Mouse (Mus musculus) hindlimb bud, embryonic 11.5 days (tissue): Measurements from ENCODE around the gene Cacna2d4.
"Not testable (repeated sequence)": the region's sequence is repeated elsewhere in the genome, so short reads cannot be mapped to it uniquely, and the experiment has no call there.

Source experiments
- DNase-seq: peaks from one replicate; pipeline ENCODE4 v3.0.0-alpha.2; 2012; ENCODE audit warnings: low read depth, low spot score; ENCODE audit errors: extremely low spot score

Cacna2d4 gene

GRCm38 (mm10) chr6:119236241-119236640, at the start of gene Cacna2d4:
TSS of gene Cacna2d4 (plus strand) at chr6:119236526.
- no peak for DNase-seq

GRCm38 (mm10) chr6:119186658-119187057, 49.7 kb upstream of the Cacna2d4 start:
- no peak for DNase-seq

GRCm38 (mm10) chr6:119187631-119188030, 48.7 kb upstream of the Cacna2d4 start:
- DNase-seq: no peak

GRCm38 (mm10) chr6:119191478-119191877, 44.8 kb upstream of the Cacna2d4 start:
- no peak for DNase-seq

- no peak for DNase-seq
Observed at GRCm38 (mm10) chr6:119193571-119194154, 42.7 kb upstream of the Cacna2d4 start.

GRCm38 (mm10) chr6:119194161-119194560, 42.2 kb upstream of the Cacna2d4 start:
- DNase-seq: no peak

GRCm38 (mm10) chr6:119194601-119195000, 41.7 kb upstream of the Cacna2d4 start:
- no peak for DNase-seq

- no peak for DNase-seq
Observed at GRCm38 (mm10) chr6:119196382-119197305, 39.7 kb upstream of the Cacna2d4 start, which contains the start of gene Cacna1c. TSS of gene Cacna1c (minus strand) at chr6:119196418.

- no peak for DNase-seq
Observed at GRCm38 (mm10) chr6:119198534-119199273, 37.6 kb upstream of the Cacna2d4 start.

- no peak for DNase-seq
Observed at GRCm38 (mm10) chr6:119199274-119199879, 36.9 kb upstream of the Cacna2d4 start.

GRCm38 (mm10) chr6:119200362-119200761, 36.0 kb upstream of the Cacna2d4 start:
- DNase-seq: no peak

GRCm38 (mm10) chr6:119201575-119201974, 34.8 kb upstream of the Cacna2d4 start:
- no peak for DNase-seq

- no peak for DNase-seq
Observed at GRCm38 (mm10) chr6:119204286-119204685, 32.0 kb upstream of the Cacna2d4 start.

- no peak for DNase-seq
Observed at GRCm38 (mm10) chr6:119204915-119205314, 31.4 kb upstream of the Cacna2d4 start.

GRCm38 (mm10) chr6:119206006-119206405, 30.3 kb upstream of the Cacna2d4 start:
- DNase-seq: not testable (repeated sequence)

- DNase-seq: no peak
Observed at GRCm38 (mm10) chr6:119213375-119213774, 23.0 kb upstream of the Cacna2d4 start.

GRCm38 (mm10) chr6:119214190-119214589, 22.1 kb upstream of the Cacna2d4 start:
- DNase-seq: no peak

- no peak for DNase-seq
Observed at GRCm38 (mm10) chr6:119215040-119215613, 21.2 kb upstream of the Cacna2d4 start.

- no peak for DNase-seq
Observed at GRCm38 (mm10) chr6:119217661-119218060, 18.7 kb upstream of the Cacna2d4 start.

GRCm38 (mm10) chr6:119218591-119218990, 17.7 kb upstream of the Cacna2d4 start:
- DNase-seq: no peak
